Mouse (Mus musculus) c-Kit-positive CD71-positive TER-119-positive erythroid progenitor cells, embryonic 14.5 days (primary cell): ENCODE measurements around the gene Calr3.

Experiments used
- DNase-seq: peaks from one replicate; pipeline ENCODE4 v3.0.0-alpha.2; 2013; ENCODE audit warnings: low spot score

The Calr3 gene

GRCm38 (mm10) chr8:72438248-72439015 lies 5.2 kb downstream of the Calr3 start:
- DNase-seq, result no peak

- DNase-seq, result no peak
These were observed 8.7 kb downstream of the Calr3 start for GRCm38 (mm10) chr8:72434952-72435351.

GRCm38 (mm10) chr8:72429676-72430075 lies 14.0 kb downstream of the Calr3 start:
- DNase-seq, result no peak

GRCm38 (mm10) chr8:72422926-72423325 lies 20.7 kb downstream of the Calr3 start:
- DNase-seq, result no peak

GRCm38 (mm10) chr8:72421362-72422335 lies 22.0 kb downstream of the Calr3 start, which contains the start of gene Eps15l1:
Eps15l1 (minus strand) TSS chr8:72421460.
- DNase-seq, result peak; percentile 99

GRCm38 (mm10) chr8:72420571-72421361 lies 22.9 kb downstream of the Calr3 start:
- no peak for DNase-seq

GRCm38 (mm10) chr8:72418073-72418472 lies 25.6 kb downstream of the Calr3 start:
- no peak for DNase-seq

GRCm38 (mm10) chr8:72415252-72415651 lies 28.4 kb downstream of the Calr3 start:
- no peak for DNase-seq

GRCm38 (mm10) chr8:72413839-72414238 lies 29.8 kb downstream of the Calr3 start:
- DNase-seq, result peak; percentile 89

- DNase-seq, result no peak
These were observed 34.2 kb downstream of the Calr3 start for GRCm38 (mm10) chr8:72409443-72409842.

GRCm38 (mm10) chr8:72407878-72408277 lies 35.8 kb downstream of the Calr3 start:
- DNase-seq, result no peak

- DNase-seq, result no peak
These were observed 40.7 kb downstream of the Calr3 start for GRCm38 (mm10) chr8:72402981-72403380.

GRCm38 (mm10) chr8:72401381-72401780 lies 42.3 kb downstream of the Calr3 start:
- DNase-seq, result no peak

GRCm38 (mm10) chr8:72385737-72386136 lies 57.9 kb downstream of the Calr3 start:
- no peak for DNase-seq

GRCm38 (mm10) chr8:72382395-72382794 lies 61.3 kb downstream of the Calr3 start:
- no peak for DNase-seq

- no peak for DNase-seq
These were observed 63.0 kb downstream of the Calr3 start for GRCm38 (mm10) chr8:72380656-72381055.

GRCm38 (mm10) chr8:72376900-72377299 lies 66.8 kb downstream of the Calr3 start:
- DNase-seq, result no peak

GRCm38 (mm10) chr8:72376309-72376708 lies 67.4 kb downstream of the Calr3 start:
- DNase-seq, result no peak

GRCm38 (mm10) chr8:72375161-72375560 lies 68.5 kb downstream of the Calr3 start:
- no peak for DNase-seq
